Mouse (Mus musculus) ES-E14 (cell line): ENCODE data around the gene Parp3. TPM values are rescaled to one million over a fixed set of nuclear protein-coding genes. Genes with fewer than 3 reads are reported as not detected.
A peak's percentile ranks its signal among the peaks of the same experiment; 100 is the strongest.

ENCODE experiments used
- DNase-seq: peaks from one replicate; pipeline ENCODE4 v3.0.0-alpha.2; 2013; ENCODE audit warnings: low read depth, low spot score
- H3K27ac ChIP-seq: 2 replicates; pipeline ENCODE4 v1.5.1; 2012; ENCODE audit warnings: low read depth, mild to moderate bottlenecking, low read length, moderate library complexity, mixed read lengths; ENCODE audit not compliant: poor library complexity, insufficient read depth, severe bottlenecking
- H3K36me3 ChIP-seq: 2 replicates; pipeline ENCODE4 v1.6.1; 2012; ENCODE audit warnings: mild to moderate bottlenecking, low read length, moderate library complexity, mixed read lengths; ENCODE audit not compliant: control insufficient read depth, poor library complexity, insufficient read depth, severe bottlenecking
- H3K4me1 ChIP-seq, 2 experiments: fragments of 150-350 bp in 1 of 2; sonication (generic) in 1 of 2; 2 replicates each; pipeline ENCODE4 v1.6.1; 2012; ENCODE audit warnings: low read length in 2 of 2, mild to moderate bottlenecking in 1 of 2, mixed read lengths in 1 of 2; ENCODE audit not compliant: control insufficient read depth in 2 of 2, insufficient read depth in 2 of 2, poor library complexity in 1 of 2
- H3K4me3 ChIP-seq, 2 experiments: fragments of 150-350 bp in 1 of 2; sonication (generic) in 1 of 2; 2 replicates each; pipeline ENCODE4 v1.5.1; 2012; ENCODE audit warnings: low read length in 2 of 2, low read depth in 1 of 2, mild to moderate bottlenecking in 1 of 2, mixed read lengths in 1 of 2; ENCODE audit not compliant: insufficient read depth in 1 of 2, poor library complexity in 1 of 2, severe bottlenecking in 1 of 2
- H3K9ac ChIP-seq: 2 replicates; pipeline ENCODE4 v1.6.1; 2012; ENCODE audit warnings: low read depth, mild to moderate bottlenecking, low read length, mixed read lengths; ENCODE audit not compliant: poor library complexity, insufficient read depth, severe bottlenecking
- H3K9me3 ChIP-seq: fragments of 150-350 bp; sonication (generic); 2 replicates; pipeline ENCODE4 v1.6.1; 2012; ENCODE audit warnings: low read depth, mild to moderate bottlenecking, low read length; ENCODE audit not compliant: control insufficient read depth, insufficient read depth
- CHD2 ChIP-seq: IDR thresholded peaks from 2 replicates; pipeline ENCODE4 v1.6.1; 2014; ENCODE audit warnings: mild to moderate bottlenecking, low read depth, low read length, inconsistent platforms
- HCFC1 ChIP-seq: IDR thresholded peaks from 2 replicates; pipeline ENCODE4 v1.6.1; 2012; ENCODE audit warnings: low read length, inconsistent platforms, borderline replicate concordance; ENCODE audit not compliant: insufficient read depth
- MAFK ChIP-seq: IDR thresholded peaks from 2 replicates; pipeline ENCODE4 v1.6.1; 2014; ENCODE audit warnings: mild to moderate bottlenecking, low read depth, low read length, inconsistent platforms; ENCODE audit not compliant: insufficient read depth
- ZC3H11A ChIP-seq: IDR thresholded peaks from 2 replicates; pipeline ENCODE4 v1.6.1; 2012; ENCODE audit warnings: low read depth, mild to moderate bottlenecking, inconsistent platforms, low read length, borderline replicate concordance
- ZNF384 ChIP-seq: IDR thresholded peaks from 2 replicates; pipeline ENCODE4 v1.6.1; 2012; ENCODE audit warnings: low read depth, low read length, inconsistent platforms
- in situ Hi-C, 2 experiments: fragments of 600-800 bp; cut with MboI; formaldehyde crosslinking; loops; one replicate each; pipeline ENCODE4 v1.15.1; 2025; ENCODE audit warnings: low sequenced_read_pairs in 2 of 2, inconsistent platforms in 1 of 2; ENCODE audit not compliant: unreplicated experiment in 2 of 2
- total RNA-seq: library from RNA; depleted of rRNA; stranded (reverse); fragments of 300-350 nt; gene quantifications from 2 replicates; pipeline ENCODE4 v1.2.3, GENCODE M21; 2012; rRNA removed

The Parp3 gene
- total RNA-seq, result 2.2 and 6.0 TPM in 2 replicates

- DNase-seq, result peak; percentile 99
- H3K4me3 ChIP-seq, result peak within 1 kb of the TSS; percentile 76 to 86
- in situ Hi-C loops, result no loop called here
- H3K27ac ChIP-seq, result no peak within 1 kb of the TSS
- H3K36me3 ChIP-seq, result peaks cover 24% of the 10 kb centered on the region
- H3K4me1 ChIP-seq, result peaks cover 5 to 16% of the 10 kb centered on the region in 2 experiments; a peak in 2 of 4 replicates
- no peaks in the 10 kb centered on the region for H3K9me3 ChIP-seq
- TF ChIP-seq ZC3H11A, result peak; percentile 85; the same call in 1 of the 2 replicates
- TF ChIP-seq ZNF384, result no peak
- no peak for TF ChIP-seq HCFC1
- no peak for TF ChIP-seq MAFK
- TF ChIP-seq CHD2, result peak; percentile 81
- H3K9ac ChIP-seq, result peak within 1 kb of the TSS; percentile 86
Measured at GRCm38 (mm10) chr9:106476924-106477484, at the start of gene Parp3. Gene Parp3, minus strand, starts transcription at chr9:106476949.

GRCm38 (mm10) chr9:106519909-106520308, 43.2 kb upstream of the Parp3 start:
- no peak for DNase-seq
- H3K36me3 ChIP-seq, result no peaks in the 10 kb centered on the region
- no peak overlapping the region for H3K9ac ChIP-seq
- H3K27ac ChIP-seq, result no peak overlapping the region
- H3K4me1 ChIP-seq, result peaks cover 0 to 2% of the 10 kb centered on the region in 2 experiments; a peak in 1 of 4 replicates
- TF ChIP-seq HCFC1, result no peak
- TF ChIP-seq ZNF384, result no peak
- TF ChIP-seq ZC3H11A, result no peak
- TF ChIP-seq CHD2, result no peak
- no peak for TF ChIP-seq MAFK
- in situ Hi-C loops, result no loop called here
- H3K9me3 ChIP-seq, result no peaks in the 10 kb centered on the region
- H3K4me3 ChIP-seq, result no peak overlapping the region

DNA sequence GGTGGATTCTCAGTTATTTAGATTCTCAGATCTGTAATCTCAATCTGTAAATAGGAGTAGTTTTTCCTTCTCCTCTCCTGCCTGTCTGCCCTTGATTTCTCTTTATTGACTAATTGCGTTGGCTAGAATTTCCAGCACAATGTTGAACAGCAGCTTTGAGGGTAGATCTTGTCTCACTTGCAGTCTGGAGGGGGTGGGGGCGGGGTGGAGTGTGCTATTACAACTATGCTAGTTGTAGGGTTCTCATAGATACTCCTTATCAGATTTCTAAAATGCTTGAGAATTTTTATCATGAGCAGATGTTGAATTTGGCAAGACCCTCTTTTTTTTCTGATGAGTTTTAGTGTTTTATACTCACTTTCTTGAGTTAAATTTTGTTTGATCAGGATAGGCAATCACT, 42.7 kb upstream of the Parp3 start:
- DNase-seq, result no peak
- no peak for TF ChIP-seq CHD2
- no peak for TF ChIP-seq MAFK
- no peak for TF ChIP-seq ZNF384
- TF ChIP-seq HCFC1, result no peak
- TF ChIP-seq ZC3H11A, result no peak

DNA sequence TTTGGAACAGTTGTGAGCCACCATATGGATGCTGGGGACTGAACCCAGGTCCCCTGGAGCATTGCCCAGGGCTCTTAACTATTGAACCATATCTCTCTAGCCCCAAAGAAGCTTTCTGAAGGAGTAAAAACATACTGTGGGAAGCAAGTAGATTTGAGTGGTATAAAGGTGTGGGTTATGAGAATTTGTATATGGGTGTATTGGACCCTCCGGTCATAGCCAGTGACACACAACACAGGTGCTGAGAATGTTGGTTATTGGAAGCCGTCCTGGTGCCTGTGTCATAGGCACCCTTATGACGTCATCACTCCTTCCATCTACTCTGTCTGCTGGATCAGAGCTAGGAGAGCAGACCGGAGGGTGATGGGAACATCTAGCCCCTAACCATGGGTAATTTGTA, 37.5 kb upstream of the Parp3 start, which contains the start of gene Iqcf5:
Iqcf5 (plus strand) TSS at position 301 of the 400 bp plus-strand sequence.
- no peak within 1 kb of the TSS for H3K9ac ChIP-seq
- H3K4me3 ChIP-seq, result no peak within 1 kb of the TSS
- TF ChIP-seq CHD2, result no peak
- no peak for TF ChIP-seq ZNF384
- no peak for TF ChIP-seq ZC3H11A
- no peak for TF ChIP-seq HCFC1
- no peak for TF ChIP-seq MAFK
- H3K4me1 ChIP-seq, result no peaks in the 10 kb centered on the region
- DNase-seq, result no peak
- in situ Hi-C loops, result no loop called here
- H3K36me3 ChIP-seq, result no peaks in the 10 kb centered on the region
- no peaks in the 10 kb centered on the region for H3K9me3 ChIP-seq
- no peak within 1 kb of the TSS for H3K27ac ChIP-seq

More for the DNA sequence above, 42.7 kb upstream of the Parp3 start:
- Histone ChIP-seq H3K4me1 (peaks cover 0 to 2% of the 10 kb centered on the region in 2 experiments; a peak in 1 of 4 replicates), H3K36me3 (no peaks in the 10 kb centered on the region), H3K9me3 (no peaks in the 10 kb centered on the region), H3K9ac (no peak overlapping the region), H3K4me3 (no peak overlapping the region), H3K27ac (no peak overlapping the region)
- in situ Hi-C loops, result no loop called here

DNA sequence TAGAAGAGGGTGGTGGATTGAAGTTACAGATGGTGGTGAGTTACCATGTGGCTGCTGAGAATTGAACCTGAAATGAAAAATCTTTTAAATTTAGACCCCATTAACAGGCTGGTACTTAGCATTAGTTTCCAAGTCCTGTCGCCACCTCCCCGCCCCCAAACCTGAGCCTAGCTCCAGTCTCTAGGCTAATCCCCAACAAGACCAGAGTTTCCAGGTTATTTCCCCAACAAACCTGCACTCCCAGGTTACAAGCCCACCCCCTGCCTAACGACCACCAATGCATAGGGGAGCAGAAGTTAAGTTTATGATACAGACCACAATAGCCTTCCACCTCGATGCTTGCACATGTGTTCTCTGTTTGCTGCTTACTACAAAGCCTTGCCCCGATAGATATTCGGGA, 36.8 kb upstream of the Parp3 start:
- Histone ChIP-seq H3K4me3 (no peak overlapping the region), H3K4me1 (no peaks in the 10 kb centered on the region), H3K27ac (no peak overlapping the region), H3K9ac (no peak overlapping the region), H3K9me3 (no peaks in the 10 kb centered on the region), H3K36me3 (no peaks in the 10 kb centered on the region)
- DNase-seq, result no peak
- in situ Hi-C loops, result no loop called here
- TF ChIP-seq ZNF384 (no peak), CHD2 (no peak), ZC3H11A (no peak), HCFC1 (no peak)
